8 mouse cellular contexts compared by ENCODE assay signal in genomic region chr4:32800577-32801170, GRCm38 (mm10). TPM values are rescaled to one million over a fixed set of nuclear protein-coding genes. Genes with fewer than 3 reads are reported as not detected.
DNase-seq lines count a peak whose midpoint lies in the region; ATAC-seq and TF ChIP-seq lines count a peak whose summit lies in the region.

No protein-coding gene starts in this region.

- TF ChIP-seq CTCF in bone marrow macrophage, adult 2 months (IDR thresholded peaks at IDR 0.05; ENCODE audit: low read depth, low read length), result no peak

- intact Hi-C loops in left cerebral cortex, postnatal 14 days (cut with DNase I), result loop anchor here (5.0 kb wide), 2 partner anchors 62 to 152 kb away; partner anchors contain the start of gene Ankrd6

- no peak for TF ChIP-seq POLR2A in bone marrow macrophage, adult 2 months (IDR thresholded peaks at IDR 0.05; ENCODE audit: borderline replicate concordance, low read depth, low read length)

- peak overlapping the region; percentile 78 for H3K9ac ChIP-seq in kidney, embryonic 16.5 days (replicated peaks; ENCODE audit: low read length)
- H3K9ac ChIP-seq in hindbrain, embryonic 13.5 days, result peak overlapping the region; percentile 93
- H3K9ac ChIP-seq in midbrain, embryonic 16.5 days (ENCODE audit: low read depth, low read length), result peak overlapping the region; percentile 84

- H3K27me3 ChIP-seq in kidney, embryonic 16.5 days (ENCODE audit: insufficient read depth, low read length), result no peaks in the 10 kb centered on the region
- no peaks in the 10 kb centered on the region for H3K27me3 ChIP-seq in hindbrain, embryonic 13.5 days
- no peaks in the 10 kb centered on the region for H3K27me3 ChIP-seq in midbrain, embryonic 16.5 days (ENCODE audit: control insufficient read depth, insufficient read depth, low read depth, low read length)

- peak overlapping the region; percentile 68 for H3K4me3 ChIP-seq in kidney, embryonic 16.5 days (ENCODE audit: low read length)
- H3K4me3 ChIP-seq in bone marrow macrophage, adult 2 months (ENCODE audit: insufficient read depth, low read length), result peak overlapping the region; percentile 87
- peak overlapping the region; percentile 80 for H3K4me3 ChIP-seq in hindbrain, embryonic 13.5 days
- peak overlapping the region; percentile 65 for H3K4me3 ChIP-seq in midbrain, embryonic 16.5 days (ENCODE audit: low read depth, low read length)

- peak overlapping the region; percentile 98 for H3K27ac ChIP-seq in kidney, embryonic 16.5 days (ENCODE audit: low read length)
- H3K27ac ChIP-seq in bone marrow macrophage, adult 2 months (ENCODE audit: insufficient read depth, low read depth, low read length), result peak overlapping the region; percentile 84
- H3K27ac ChIP-seq in hindbrain, embryonic 13.5 days, result peak overlapping the region; percentile 100
- peak overlapping the region; percentile 93 for H3K27ac ChIP-seq in midbrain, embryonic 16.5 days (ENCODE audit: low read length)

- H3K4me1 ChIP-seq in kidney, embryonic 16.5 days (ENCODE audit: insufficient read depth, low read length), result peaks cover 6% of the 10 kb centered on the region
- H3K4me1 ChIP-seq in bone marrow macrophage, adult 2 months (ENCODE audit: control insufficient read depth, insufficient read depth, low read length), result peaks cover 10% of the 10 kb centered on the region
- peaks cover 12% of the 10 kb centered on the region for H3K4me1 ChIP-seq in hindbrain, embryonic 13.5 days (replicated peaks)
- H3K4me1 ChIP-seq in midbrain, embryonic 16.5 days (ENCODE audit: control insufficient read depth, insufficient read depth, low read length), result peaks cover 10% of the 10 kb centered on the region

- no peaks in the 10 kb centered on the region for H3K9me3 ChIP-seq in kidney, embryonic 16.5 days (ENCODE audit: low read length)
- H3K9me3 ChIP-seq in hindbrain, embryonic 13.5 days, result no peaks in the 10 kb centered on the region
- H3K9me3 ChIP-seq in midbrain, embryonic 16.5 days (replicated peaks; ENCODE audit: control insufficient read depth, low read length, poor library complexity, severe bottlenecking), result no peaks in the 10 kb centered on the region

- H3K4me2 ChIP-seq in kidney, embryonic 16.5 days (replicated peaks; ENCODE audit: low read depth, low read length), result peak overlapping the region; percentile 67
- H3K4me2 ChIP-seq in hindbrain, embryonic 13.5 days, result peak overlapping the region; percentile 73
- peak overlapping the region; percentile 77 for H3K4me2 ChIP-seq in midbrain, embryonic 16.5 days (ENCODE audit: low read length)

- DNase-seq in kidney, postnatal 25 days, result no peak
- DNase-seq in T-cell, adult 2 months (ENCODE audit: low spot score), result no peak
- DNase-seq in left cerebral cortex, postnatal 14 days (ENCODE audit: low spot score in 2 of 2), result no peak
- no peak for DNase-seq in frontal cortex, postnatal 25 days (ENCODE audit: low spot score in 2 of 2)

- peak; percentile 43; the same call in 1 of the 2 replicates for ATAC-seq in kidney, embryonic 16.5 days (ENCODE audit: low FRiP score, low TSS enrichment)
- peak; percentile 44; the same call in 1 of the 2 replicates for ATAC-seq in hindbrain, embryonic 13.5 days (ENCODE audit: low FRiP score)
- ATAC-seq in midbrain, embryonic 16.5 days, result peak; percentile 54

- H3K36me3 ChIP-seq in kidney, embryonic 16.5 days (ENCODE audit: insufficient read depth, low read length), result peaks cover 3% of the 10 kb centered on the region; the same call in 1 of the 2 replicates
- H3K36me3 ChIP-seq in hindbrain, embryonic 13.5 days, result peaks cover 6% of the 10 kb centered on the region
- no peaks in the 10 kb centered on the region for H3K36me3 ChIP-seq in midbrain, embryonic 16.5 days (ENCODE audit: control insufficient read depth, insufficient read depth, low read length)

- WGBS in kidney, embryonic 16.5 days, result 7% methylated on average over 9 of the region's 9 CpGs
- 9% methylated on average over 9 of the region's 9 CpGs for WGBS in hindbrain, embryonic 13.5 days
- 5% methylated on average over 9 of the region's 9 CpGs for WGBS in midbrain, embryonic 16.5 days

RNA-seq across cellular contexts. Expression of gene Lyrm2, which starts 0.6 kb away (rescaled TPM):
- 99.7 and 110 TPM in 2 replicates for polyA plus RNA-seq in kidney, embryonic 16.5 days (2015; fragmentation: Nextera tagmentation; extraction: Ambion mirVana)
- 29.2 and 33.0 TPM in 2 replicates for polyA plus RNA-seq in bone marrow macrophage, adult 2 months (2012; ENCODE audit: insufficient read depth, insufficient read length, missing spikeins)
- 156 and 161 TPM in 2 replicates for polyA plus RNA-seq in hindbrain, embryonic 13.5 days (2015; fragmentation: Nextera tagmentation; extraction: Ambion mirVana)
- polyA plus RNA-seq in midbrain, embryonic 16.5 days (2015; fragmentation: Nextera tagmentation; extraction: Ambion mirVana), result 106 and 119 TPM in 2 replicates
- 10 to 100 TPM; 34.2 to 39.3 TPM for total RNA-seq in left cerebral cortex, postnatal 14 days (2021)
